Mouse (Mus musculus): Measurements from ENCODE around the gene Gm28035. TPM values are rescaled to one million over a fixed set of nuclear protein-coding genes. Genes with fewer than 3 reads are reported as not detected.

Gm28035 gene
- polyA plus RNA-seq, 1 experiment, result 0.98 TPM

DNA sequence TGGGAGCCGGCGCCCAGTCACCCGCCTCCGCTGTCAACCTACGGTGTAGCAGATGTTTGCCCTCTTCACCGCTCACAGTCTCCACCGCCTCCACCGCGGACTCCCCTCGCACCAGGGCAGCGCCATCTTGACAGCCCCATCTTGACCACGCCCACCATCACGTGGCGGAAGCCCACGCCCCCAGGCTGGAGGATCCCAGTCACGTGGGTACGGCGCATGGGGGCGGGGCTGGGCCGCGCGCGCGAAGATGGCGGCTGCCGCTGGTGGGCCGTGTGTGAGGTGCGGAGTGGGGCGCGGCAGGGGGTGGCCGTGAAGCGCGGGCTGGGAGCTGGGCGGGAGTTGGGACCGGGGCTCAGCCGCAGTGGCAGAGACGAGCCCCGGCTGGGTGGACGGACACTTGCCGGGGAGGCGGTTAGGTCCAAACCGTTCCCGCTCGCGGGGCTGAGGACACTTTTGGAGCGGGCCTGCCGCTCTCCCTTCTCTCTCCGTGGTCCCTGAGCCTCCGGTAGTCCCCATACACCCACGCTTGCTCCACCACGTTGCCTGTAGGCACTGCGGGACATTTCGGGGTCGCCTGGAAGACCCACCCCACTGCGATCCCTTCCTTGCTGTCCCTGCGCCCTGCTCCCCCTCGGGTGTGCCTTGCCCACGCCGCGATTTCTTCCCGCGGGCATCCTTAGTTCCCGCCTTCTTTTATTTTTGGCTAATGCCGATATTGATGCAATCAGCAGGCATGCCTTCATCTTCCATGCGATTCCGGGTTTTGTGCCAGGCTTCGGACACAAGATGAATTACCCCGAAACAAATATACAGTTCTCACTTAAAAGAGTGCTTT lies 46.0 kb downstream of the Gm28035 start, which contains the start of the genes Dolk and Nup188:
Dolk (minus strand) TSS at position 143 of the 835 bp plus-strand sequence.
Nup188 (plus strand) TSS at position 206 of the 835 bp plus-strand sequence.
- H3K4me1 ChIP-seq (ENCODE audit: control insufficient read depth, insufficient read depth, low read length), result peaks cover 13% of the 10 kb centered on the region
- no peaks in the 10 kb centered on the region for H3K36me3 ChIP-seq (ENCODE audit: control insufficient read depth, insufficient read depth, low read length)
- H3K4me3 ChIP-seq (ENCODE audit: control insufficient read depth, low read depth, low read length), result peak within 1 kb of the TSS; percentile 97
- H3K27ac ChIP-seq (ENCODE audit: control insufficient read depth, insufficient read depth, low read depth, low read length), result peak within 1 kb of the TSS; percentile 92
- H3K27me3 ChIP-seq (ENCODE audit: control insufficient read depth, insufficient read depth, low read length), result no peaks in the 10 kb centered on the region
- no peak for TF ChIP-seq CTCF (IDR thresholded peaks at IDR 0.05; ENCODE audit: control insufficient read depth, insufficient read depth, insufficient replicate concordance, low read depth, low read length)
- TF ChIP-seq POLR2A (IDR thresholded peaks at IDR 0.05; ENCODE audit: control insufficient read depth, low read depth, low read length), result peak; percentile 97

DNA sequence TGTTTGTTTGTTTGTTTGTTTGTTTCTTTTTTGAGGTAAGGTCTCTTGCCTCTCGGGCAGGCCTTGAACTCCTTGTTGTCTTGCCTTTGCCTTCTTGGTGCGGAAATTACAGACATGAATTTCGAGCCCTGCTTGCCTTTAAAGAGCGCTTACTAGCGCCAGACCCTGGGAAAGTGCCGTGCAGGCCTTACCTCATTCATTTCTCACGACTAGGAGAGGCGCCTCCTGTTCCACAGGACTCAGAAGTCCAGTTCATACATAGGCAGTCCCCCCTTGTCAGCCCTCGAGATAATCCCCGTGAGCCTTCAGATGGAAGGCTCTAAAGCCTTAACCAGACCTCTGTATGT lies 46.6 kb downstream of the Gm28035 start:
- Histone ChIP-seq H3K27ac (ENCODE audit: control insufficient read depth, insufficient read depth, low read depth, low read length) (peak overlapping the region; percentile 92), H3K4me3 (ENCODE audit: control insufficient read depth, low read depth, low read length) (peak overlapping the region; percentile 97), H3K4me1 (ENCODE audit: control insufficient read depth, insufficient read depth, low read length) (peaks cover 13% of the 10 kb centered on the region), H3K36me3 (ENCODE audit: control insufficient read depth, insufficient read depth, low read length) (peaks cover 2% of the 10 kb centered on the region; the same call in 1 of the 2 replicates), H3K27me3 (ENCODE audit: control insufficient read depth, insufficient read depth, low read length) (no peaks in the 10 kb centered on the region)
- TF ChIP-seq POLR2A (IDR thresholded peaks at IDR 0.05; ENCODE audit: control insufficient read depth, low read depth, low read length) (no peak), CTCF (IDR thresholded peaks at IDR 0.05; ENCODE audit: control insufficient read depth, insufficient read depth, insufficient replicate concordance, low read depth, low read length) (no peak)

DNA sequence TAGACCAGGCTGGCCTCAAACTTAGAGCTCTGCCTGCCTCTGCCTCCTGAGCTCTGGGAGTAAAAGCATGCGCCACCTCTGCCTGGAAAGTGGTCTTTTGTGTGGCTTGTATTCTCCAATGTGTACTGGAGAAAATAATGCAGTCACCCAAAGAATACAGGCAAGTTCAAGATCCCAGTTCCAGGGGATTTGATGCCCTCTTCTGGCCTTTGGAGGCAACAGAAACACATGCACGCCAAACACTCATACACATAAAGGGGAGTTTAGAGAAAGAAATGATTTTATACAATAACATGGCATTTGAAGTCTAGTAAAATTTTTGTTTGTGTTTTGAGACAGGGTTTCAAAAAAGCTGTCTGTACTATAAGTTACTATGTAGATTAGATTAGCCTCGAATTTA lies 59.2 kb downstream of the Gm28035 start:
- Histone ChIP-seq H3K36me3 (ENCODE audit: control insufficient read depth, insufficient read depth, low read length) (peaks cover 2% of the 10 kb centered on the region), H3K4me3 (ENCODE audit: control insufficient read depth, low read depth, low read length) (no peak overlapping the region), H3K27ac (ENCODE audit: control insufficient read depth, insufficient read depth, low read depth, low read length) (no peak overlapping the region), H3K4me1 (ENCODE audit: control insufficient read depth, insufficient read depth, low read length) (no peaks in the 10 kb centered on the region), H3K27me3 (ENCODE audit: control insufficient read depth, insufficient read depth, low read length) (no peaks in the 10 kb centered on the region)
- TF ChIP-seq POLR2A (IDR thresholded peaks at IDR 0.05; ENCODE audit: control insufficient read depth, low read depth, low read length), result no peak
- TF ChIP-seq CTCF (IDR thresholded peaks at IDR 0.05; ENCODE audit: control insufficient read depth, insufficient read depth, insufficient replicate concordance, low read depth, low read length), result no peak

DNA sequence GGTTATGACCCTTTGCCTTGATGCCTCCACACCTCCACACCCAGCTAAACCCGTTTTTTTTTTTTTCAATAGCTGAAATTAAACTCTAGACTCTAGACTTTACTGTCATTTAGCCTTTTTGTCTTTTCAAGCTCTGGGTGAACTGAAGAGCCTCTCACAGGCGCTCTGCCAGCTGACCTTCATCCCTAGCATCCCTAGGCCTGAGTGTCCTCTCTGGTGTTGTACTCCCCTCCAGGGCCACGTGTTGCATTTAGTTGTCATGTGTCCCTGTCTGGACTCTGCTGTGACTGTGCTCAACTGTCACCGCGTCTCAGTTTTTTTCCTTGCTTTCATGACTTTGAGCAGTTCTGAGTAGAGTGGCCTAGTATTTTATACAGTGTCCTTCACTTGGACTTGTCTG lies 59.6 kb downstream of the Gm28035 start:
- peaks cover 3% of the 10 kb centered on the region for H3K36me3 ChIP-seq (ENCODE audit: control insufficient read depth, insufficient read depth, low read length)
- H3K4me1 ChIP-seq (ENCODE audit: control insufficient read depth, insufficient read depth, low read length), result no peaks in the 10 kb centered on the region
- H3K4me3 ChIP-seq (ENCODE audit: control insufficient read depth, low read depth, low read length), result no peak overlapping the region
- no peak overlapping the region for H3K27ac ChIP-seq (ENCODE audit: control insufficient read depth, insufficient read depth, low read depth, low read length)
- no peaks in the 10 kb centered on the region for H3K27me3 ChIP-seq (ENCODE audit: control insufficient read depth, insufficient read depth, low read length)
- TF ChIP-seq CTCF (IDR thresholded peaks at IDR 0.05; ENCODE audit: control insufficient read depth, insufficient read depth, insufficient replicate concordance, low read depth, low read length), result no peak
- no peak for TF ChIP-seq POLR2A (IDR thresholded peaks at IDR 0.05; ENCODE audit: control insufficient read depth, low read depth, low read length)

DNA sequence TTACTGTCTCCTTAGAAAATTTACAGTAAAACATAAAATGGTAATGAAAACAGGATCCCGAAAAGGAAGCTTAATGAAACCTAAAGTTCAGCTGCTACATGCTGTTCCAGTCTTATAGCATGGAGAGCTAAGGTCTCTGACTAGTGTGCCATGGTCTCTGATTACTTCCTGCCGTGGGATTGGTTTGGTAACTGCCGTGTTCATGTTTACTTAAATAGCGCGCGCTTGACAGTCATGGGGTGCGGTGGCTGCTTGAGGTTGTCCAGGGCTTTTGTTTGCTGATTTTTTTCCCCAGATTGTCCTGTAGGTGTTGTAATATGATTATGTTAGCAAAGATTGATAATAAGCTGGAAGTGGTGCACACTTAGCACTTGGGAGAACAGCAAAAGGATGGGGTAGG lies 65.7 kb downstream of the Gm28035 start:
- H3K4me3 ChIP-seq (ENCODE audit: control insufficient read depth, low read depth, low read length), result no peak overlapping the region
- no peaks in the 10 kb centered on the region for H3K27me3 ChIP-seq (ENCODE audit: control insufficient read depth, insufficient read depth, low read length)
- no peak overlapping the region for H3K27ac ChIP-seq (ENCODE audit: control insufficient read depth, insufficient read depth, low read depth, low read length)
- H3K4me1 ChIP-seq (ENCODE audit: control insufficient read depth, insufficient read depth, low read length), result no peaks in the 10 kb centered on the region
- TF ChIP-seq CTCF (IDR thresholded peaks at IDR 0.05; ENCODE audit: control insufficient read depth, insufficient read depth, insufficient replicate concordance, low read depth, low read length), result no peak
- TF ChIP-seq POLR2A (IDR thresholded peaks at IDR 0.05; ENCODE audit: control insufficient read depth, low read depth, low read length), result no peak
- H3K36me3 ChIP-seq (ENCODE audit: control insufficient read depth, insufficient read depth, low read length), result peaks cover 6% of the 10 kb centered on the region

DNA sequence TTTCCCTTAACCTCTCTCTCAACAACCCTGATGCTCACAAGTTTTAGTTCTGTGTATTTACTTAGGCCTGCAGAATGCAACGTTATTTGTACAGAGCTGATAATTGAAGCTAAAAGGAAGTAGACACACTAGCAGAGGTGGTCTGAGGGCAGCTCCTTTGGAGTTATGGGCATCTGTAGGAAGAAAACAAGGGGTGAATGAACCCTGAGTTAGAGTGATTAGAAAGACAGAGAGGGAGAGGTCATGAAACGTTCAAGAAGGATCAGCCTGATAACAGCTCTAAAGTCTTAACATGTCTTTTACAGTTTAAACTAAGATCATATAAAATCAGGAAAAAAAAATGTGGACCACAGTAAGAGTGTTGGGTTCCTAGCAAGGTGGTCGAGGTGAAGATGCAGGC lies 69.0 kb downstream of the Gm28035 start:
- Histone ChIP-seq H3K36me3 (ENCODE audit: control insufficient read depth, insufficient read depth, low read length) (peaks cover 7% of the 10 kb centered on the region), H3K4me3 (ENCODE audit: control insufficient read depth, low read depth, low read length) (no peak overlapping the region), H3K27ac (ENCODE audit: control insufficient read depth, insufficient read depth, low read depth, low read length) (no peak overlapping the region), H3K4me1 (ENCODE audit: control insufficient read depth, insufficient read depth, low read length) (no peaks in the 10 kb centered on the region), H3K27me3 (ENCODE audit: control insufficient read depth, insufficient read depth, low read length) (no peaks in the 10 kb centered on the region)
- TF ChIP-seq POLR2A (IDR thresholded peaks at IDR 0.05; ENCODE audit: control insufficient read depth, low read depth, low read length), result no peak

DNA sequence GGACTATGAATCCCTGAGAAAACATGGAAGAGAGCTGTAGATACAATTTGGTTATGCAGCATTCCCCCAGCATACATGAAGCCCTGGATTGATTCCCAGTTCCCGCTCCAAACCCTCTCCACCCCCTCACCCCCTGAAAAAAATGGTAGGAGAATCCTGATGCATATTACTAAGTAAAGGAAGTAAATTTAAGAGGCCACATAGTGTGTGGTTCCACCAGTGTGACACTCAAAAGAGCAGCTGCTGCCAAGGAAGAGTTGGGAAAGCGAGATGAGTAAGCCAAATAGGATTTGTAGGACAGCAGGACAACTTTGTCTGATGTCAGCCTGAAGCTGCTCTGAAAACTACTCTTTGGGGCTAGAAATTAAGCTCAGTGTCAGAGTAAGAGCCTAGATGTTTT lies 71.1 kb downstream of the Gm28035 start:
- peaks cover 6% of the 10 kb centered on the region for H3K36me3 ChIP-seq (ENCODE audit: control insufficient read depth, insufficient read depth, low read length)
- H3K27ac ChIP-seq (ENCODE audit: control insufficient read depth, insufficient read depth, low read depth, low read length), result no peak overlapping the region
- TF ChIP-seq CTCF (IDR thresholded peaks at IDR 0.05; ENCODE audit: control insufficient read depth, insufficient read depth, insufficient replicate concordance, low read depth, low read length) (no peak), POLR2A (IDR thresholded peaks at IDR 0.05; ENCODE audit: control insufficient read depth, low read depth, low read length) (no peak)
- H3K4me3 ChIP-seq (ENCODE audit: control insufficient read depth, low read depth, low read length), result no peak overlapping the region
- no peaks in the 10 kb centered on the region for H3K4me1 ChIP-seq (ENCODE audit: control insufficient read depth, insufficient read depth, low read length)
- no peaks in the 10 kb centered on the region for H3K27me3 ChIP-seq (ENCODE audit: control insufficient read depth, insufficient read depth, low read length)
